Mouse (Mus musculus) small intestine, adult 2 months (tissue): ENCODE results near the gene Fam124b. TPM values are rescaled to one million over a fixed set of nuclear protein-coding genes. Genes with fewer than 3 reads are reported as not detected.
A peak's percentile ranks its signal among the peaks of the same experiment; 100 is the strongest.

Experiments
- H3K27ac ChIP-seq: fragments of 200-500 bp; 2 replicates; pipeline ENCODE4 v1.5.1; 2012; ENCODE audit warnings: low read depth, low read length, control low read depth, inconsistent platforms; ENCODE audit not compliant: insufficient read depth
- H3K27me3 ChIP-seq: fragments of 200-500 bp; 2 replicates; pipeline ENCODE4 v1.6.1; 2012; ENCODE audit warnings: mild to moderate bottlenecking, moderate library complexity, low read length, inconsistent platforms; ENCODE audit not compliant: control insufficient read depth, insufficient read depth
- H3K36me3 ChIP-seq: fragments of 200-500 bp; 2 replicates; pipeline ENCODE4 v1.6.1; 2012; ENCODE audit warnings: mild to moderate bottlenecking, low read length, control low read depth, inconsistent platforms; ENCODE audit not compliant: control insufficient read depth, insufficient read depth
- H3K4me1 ChIP-seq: fragments of 200-500 bp; 2 replicates; pipeline ENCODE4 v1.6.1; 2012; ENCODE audit warnings: low read length, inconsistent platforms, mixed read lengths; ENCODE audit not compliant: control insufficient read depth, insufficient read depth, insufficient read length
- H3K4me3 ChIP-seq: fragments of 200-500 bp; 2 replicates; pipeline ENCODE4 v1.5.1; 2012; ENCODE audit warnings: low read depth, mild to moderate bottlenecking, control low read depth, inconsistent platforms, low read length, moderate library complexity
- CTCF ChIP-seq: fragments of 200-500 bp; IDR thresholded peaks from 2 replicates; pipeline ENCODE4 v1.5.1; 2012; ENCODE audit warnings: low read depth, mild to moderate bottlenecking, control low read depth, inconsistent platforms, low read length, moderate library complexity, mixed read lengths; ENCODE audit not compliant: insufficient replicate concordance, insufficient read length; ENCODE audit errors: extremely low read depth
- POLR2A ChIP-seq: fragments of 200-500 bp; IDR thresholded peaks from 2 replicates; pipeline ENCODE4 v1.6.1; 2012; ENCODE audit warnings: low read depth, mild to moderate bottlenecking, control low read depth, inconsistent platforms, low read length, moderate library complexity
- whole genome bisulfite sequencing: fragments of 180-500 bp; shearing (Covaris S2); methylation state at CpG from one replicate; pipeline ENCODE4 v1.1.7; 2018; 5-methylcytosine and 5-hydroxymethylcytosine counted together
- polyA plus RNA-seq: library from polyadenylated mRNA; depleted of rRNA; stranded (reverse); fragments of >200 nt; gene quantifications from 2 replicates; pipeline ENCODE4 v1.2.3, GENCODE M21; 2012

The Fam124b gene
- polyA plus RNA-seq, 1 experiment, result not detected

DNA sequence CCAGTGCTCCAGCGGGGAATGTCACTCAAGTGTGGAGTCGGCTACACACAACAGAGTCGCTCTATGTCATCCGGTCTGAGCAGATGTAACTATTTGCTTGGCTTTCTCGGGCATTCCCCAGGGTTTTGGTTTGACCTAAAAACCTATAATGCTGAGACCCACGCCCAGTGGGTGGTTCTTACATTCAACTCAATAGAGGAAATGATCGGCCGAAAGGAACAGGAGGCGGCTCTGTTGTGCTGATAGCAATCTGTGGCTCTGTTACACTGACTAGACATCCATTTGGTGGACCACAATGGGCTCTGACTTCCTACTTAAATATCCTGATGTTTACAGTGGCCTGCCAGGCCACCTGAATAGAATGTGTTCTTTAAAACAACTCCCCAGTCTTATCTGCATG is 4.4 kb downstream of the Fam124b start:
- WGBS, result 64% methylated on average over 9 of the region's 9 CpGs
- no peaks in the 10 kb centered on the region for H3K36me3 ChIP-seq
- TF ChIP-seq CTCF (no peak), POLR2A (no peak)
- no peak overlapping the region for H3K4me3 ChIP-seq
- no peaks in the 10 kb centered on the region for H3K27me3 ChIP-seq
- H3K4me1 ChIP-seq, result no peaks in the 10 kb centered on the region
- H3K27ac ChIP-seq, result no peak overlapping the region

DNA sequence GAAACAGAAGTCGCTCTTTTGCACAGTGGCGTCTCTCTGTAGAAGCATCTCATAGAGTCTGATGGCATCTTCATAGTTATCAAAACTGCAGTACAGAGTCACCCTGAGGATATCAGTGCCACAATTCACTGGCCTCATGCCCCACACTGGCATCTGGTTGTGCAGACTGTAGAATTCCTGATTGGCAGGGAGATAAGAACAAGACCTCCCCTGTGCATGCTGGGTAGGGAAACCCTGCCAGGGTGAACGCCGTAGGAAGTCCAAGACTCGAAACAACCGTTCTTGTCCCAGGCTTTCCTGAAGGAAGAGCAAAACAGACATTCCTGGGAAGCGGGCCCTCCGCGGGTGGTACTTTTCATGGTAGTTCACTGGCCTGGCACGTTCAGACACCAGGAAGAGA is 5.1 kb downstream of the Fam124b start:
- H3K4me3 ChIP-seq, result peak overlapping the region; percentile 30

GRCm38 (mm10) chr1:80202314-80202713 is 16.0 kb downstream of the Fam124b start:
- Histone ChIP-seq H3K4me1 (no peaks in the 10 kb centered on the region), H3K27me3 (no peaks in the 10 kb centered on the region), H3K36me3 (no peaks in the 10 kb centered on the region), H3K4me3 (no peak overlapping the region), H3K27ac (no peak overlapping the region)
- TF ChIP-seq CTCF (no peak), POLR2A (no peak)
- 75% methylated on average over 3 of the region's 3 CpGs for WGBS

More for the DNA sequence above, 5.1 kb downstream of the Fam124b start:
- WGBS, result 89% methylated on average over 10 of the region's 10 CpGs
- Histone ChIP-seq H3K4me1 (no peaks in the 10 kb centered on the region), H3K27me3 (no peaks in the 10 kb centered on the region), H3K36me3 (no peaks in the 10 kb centered on the region), H3K27ac (no peak overlapping the region)
- TF ChIP-seq CTCF, result no peak

DNA sequence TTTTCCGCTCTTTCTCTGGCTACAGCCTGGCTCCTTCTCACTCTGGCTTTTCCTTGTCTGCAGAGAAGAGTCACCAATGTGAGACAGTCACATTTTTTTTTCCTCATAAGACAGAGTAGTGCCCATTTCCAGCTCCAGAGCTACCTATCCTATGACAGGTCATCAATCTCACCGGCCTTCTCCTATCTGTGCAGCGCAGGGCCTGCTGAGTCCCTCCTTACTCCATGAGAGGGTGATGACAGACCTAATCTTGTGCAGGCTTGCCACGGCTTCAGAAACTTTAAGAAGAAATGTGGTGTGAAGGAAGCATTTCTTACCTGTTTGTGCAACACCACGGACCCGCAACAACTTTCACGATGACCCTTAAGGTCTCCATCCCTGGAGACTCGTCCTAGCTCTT is 25.4 kb downstream of the Fam124b start:
- WGBS, result 84% methylated on average over 8 of the region's 8 CpGs
- H3K27ac ChIP-seq, result no peak overlapping the region
- no peaks in the 10 kb centered on the region for H3K36me3 ChIP-seq
- no peak overlapping the region for H3K4me3 ChIP-seq
- no peaks in the 10 kb centered on the region for H3K4me1 ChIP-seq
- no peaks in the 10 kb centered on the region for H3K27me3 ChIP-seq
- TF ChIP-seq POLR2A (no peak), CTCF (no peak)

- no peaks in the 10 kb centered on the region for H3K36me3 ChIP-seq
- 50% methylated on average over 3 of the region's 3 CpGs for WGBS
- H3K27ac ChIP-seq, result no peak overlapping the region
- no peak overlapping the region for H3K4me3 ChIP-seq
- no peak for TF ChIP-seq CTCF
- no peak for TF ChIP-seq POLR2A
- no peaks in the 10 kb centered on the region for H3K4me1 ChIP-seq
- no peaks in the 10 kb centered on the region for H3K27me3 ChIP-seq
Measured at GRCm38 (mm10) chr1:80181414-80181805, 36.9 kb downstream of the Fam124b start.

- Histone ChIP-seq H3K36me3 (no peaks in the 10 kb centered on the region), H3K27ac (no peak overlapping the region), H3K4me3 (no peak overlapping the region), H3K4me1 (no peaks in the 10 kb centered on the region), H3K27me3 (no peaks in the 10 kb centered on the region)
- no peak for TF ChIP-seq POLR2A
- WGBS, result 39% methylated on average over 13 of the region's 13 CpGs
Measured at GRCm38 (mm10) chr1:80180767-80181413, 37.4 kb downstream of the Fam124b start.

DNA sequence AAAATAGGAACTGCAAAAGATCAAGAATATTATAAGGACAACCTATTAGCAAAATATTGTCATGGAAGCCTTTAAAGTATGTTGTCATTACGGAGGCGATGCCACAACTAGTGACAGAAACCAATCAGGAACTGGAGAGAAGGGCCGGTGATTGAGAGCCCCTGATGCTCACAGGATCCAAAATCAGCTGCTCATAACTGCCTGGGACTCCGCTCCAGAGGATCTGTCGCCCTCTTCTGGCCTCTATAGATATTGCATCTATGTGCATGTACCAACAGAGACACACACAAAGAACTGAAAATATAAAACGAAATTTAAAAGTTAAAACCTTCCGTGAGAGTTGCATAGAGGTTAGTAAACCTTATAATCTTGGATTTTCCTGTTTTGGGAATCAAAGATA is 38.1 kb downstream of the Fam124b start:
- Histone ChIP-seq H3K4me1 (no peaks in the 10 kb centered on the region), H3K27ac (no peak overlapping the region), H3K4me3 (no peak overlapping the region), H3K36me3 (no peaks in the 10 kb centered on the region), H3K27me3 (no peaks in the 10 kb centered on the region)
- WGBS, result 66% methylated on average over 7 of the region's 7 CpGs
- 0 out of 2 replicates have a peak, but pooled peaks have one; percentile 18 for TF ChIP-seq CTCF
- TF ChIP-seq POLR2A, result no peak
